Mouse (Mus musculus): ENCODE measurements around the gene Abi1. TPM values are rescaled to one million over a fixed set of nuclear protein-coding genes. Genes with fewer than 3 reads are reported as not detected.

The Abi1 gene
- polyA plus RNA-seq, 1 experiment, result 118 TPM

DNA sequence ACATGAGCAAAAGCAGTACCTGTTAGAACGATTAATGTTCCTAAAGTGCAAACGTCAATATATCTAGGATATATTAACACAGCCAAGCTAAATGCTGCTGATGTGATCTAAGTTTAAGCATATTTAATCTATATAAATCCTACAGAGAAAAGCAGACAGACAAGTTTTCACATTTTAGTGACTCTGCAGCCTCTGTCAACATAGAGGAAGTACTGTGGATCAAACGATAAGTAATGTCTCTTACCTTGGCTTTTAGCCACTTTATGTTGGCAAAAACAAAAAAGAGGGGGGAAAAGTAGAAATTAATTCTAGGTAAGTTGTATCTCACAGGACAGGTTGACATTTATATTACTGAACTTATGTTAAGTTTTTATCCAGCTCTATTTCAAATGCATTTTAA lies 77.1 kb downstream of the Abi1 start:
- Histone ChIP-seq H3K4me1 (ENCODE audit: control insufficient read depth, insufficient read depth, insufficient read length, low read length) (no peaks in the 10 kb centered on the region), H3K4me3 (ENCODE audit: low read depth, low read length) (no peak overlapping the region), H3K36me3 (ENCODE audit: control insufficient read depth, insufficient read depth, low read length) (peaks cover 8% of the 10 kb centered on the region; the same call in 1 of the 2 replicates), H3K27ac (ENCODE audit: insufficient read depth, low read depth, low read length) (no peak overlapping the region), H3K27me3 (ENCODE audit: control insufficient read depth, insufficient read depth, low read length) (no peaks in the 10 kb centered on the region)
- TF ChIP-seq CTCF (IDR thresholded peaks at IDR 0.05; ENCODE audit: extremely low read depth, insufficient read length, insufficient replicate concordance, low read depth, low read length) (no peak), POLR2A (IDR thresholded peaks at IDR 0.05; ENCODE audit: low read depth, low read length) (no peak)
- WGBS, result 58% methylated on average over 3 of the region's 3 CpGs

DNA sequence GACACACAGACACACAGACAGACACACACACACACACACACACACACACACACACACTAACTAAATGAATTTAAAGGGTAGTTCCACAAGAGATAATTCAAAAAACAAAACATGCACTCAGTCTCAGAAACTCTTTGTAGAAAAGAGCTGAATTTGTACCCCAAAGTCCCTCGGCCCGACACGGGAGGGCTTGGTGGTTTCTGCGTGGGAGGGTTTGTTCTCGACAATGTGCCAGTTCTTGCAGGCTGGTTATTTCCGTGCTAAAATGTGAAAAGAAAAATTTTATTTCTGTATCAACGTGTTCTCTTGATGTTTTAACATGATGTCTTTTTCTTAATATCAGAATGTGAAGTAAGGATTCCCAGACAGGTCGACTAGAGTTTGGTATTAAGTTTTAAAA lies 77.8 kb downstream of the Abi1 start:
- peaks cover 10% of the 10 kb centered on the region; the same call in 1 of the 2 replicates for H3K36me3 ChIP-seq (ENCODE audit: control insufficient read depth, insufficient read depth, low read length)
- WGBS, result 90% methylated on average over 8 of the region's 8 CpGs
- TF ChIP-seq CTCF (IDR thresholded peaks at IDR 0.05; ENCODE audit: extremely low read depth, insufficient read length, insufficient replicate concordance, low read depth, low read length) (no peak), POLR2A (IDR thresholded peaks at IDR 0.05; ENCODE audit: low read depth, low read length) (no peak)

DNA sequence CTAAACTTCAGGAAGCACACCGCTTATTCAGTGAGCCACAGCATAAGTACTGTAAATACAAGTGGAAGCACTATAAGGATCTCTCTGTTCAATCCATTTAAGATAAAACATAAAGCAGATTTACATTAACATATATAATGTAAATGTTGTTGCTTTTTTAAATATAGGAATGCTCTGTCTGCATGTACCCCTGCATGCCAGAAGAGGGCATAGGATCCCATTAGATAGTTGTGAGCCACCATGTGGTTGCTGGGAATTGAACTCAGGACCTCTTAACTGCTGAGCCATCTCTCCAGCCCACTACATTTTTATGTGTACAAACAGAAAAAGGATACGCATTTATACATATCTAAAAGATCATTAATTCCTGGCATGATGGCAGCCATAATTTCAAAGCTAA lies 78.4 kb downstream of the Abi1 start:
- no peak for TF ChIP-seq CTCF (IDR thresholded peaks at IDR 0.05; ENCODE audit: extremely low read depth, insufficient read length, insufficient replicate concordance, low read depth, low read length)
- TF ChIP-seq POLR2A (IDR thresholded peaks at IDR 0.05; ENCODE audit: low read depth, low read length), result no peak
- H3K4me3 ChIP-seq (ENCODE audit: low read depth, low read length), result no peak overlapping the region
- H3K4me1 ChIP-seq (ENCODE audit: control insufficient read depth, insufficient read depth, insufficient read length, low read length), result no peaks in the 10 kb centered on the region
- no peak overlapping the region for H3K27ac ChIP-seq (ENCODE audit: insufficient read depth, low read depth, low read length)
- H3K27me3 ChIP-seq (ENCODE audit: control insufficient read depth, insufficient read depth, low read length), result no peaks in the 10 kb centered on the region
- H3K36me3 ChIP-seq (ENCODE audit: control insufficient read depth, insufficient read depth, low read length), result peaks cover 11% of the 10 kb centered on the region
- WGBS, result 94% methylated on average over 2 of the region's 2 CpGs

More for the DNA sequence above, 77.8 kb downstream of the Abi1 start:
- Histone ChIP-seq H3K4me1 (ENCODE audit: control insufficient read depth, insufficient read depth, insufficient read length, low read length) (no peaks in the 10 kb centered on the region), H3K27ac (ENCODE audit: insufficient read depth, low read depth, low read length) (no peak overlapping the region), H3K27me3 (ENCODE audit: control insufficient read depth, insufficient read depth, low read length) (no peaks in the 10 kb centered on the region), H3K4me3 (ENCODE audit: low read depth, low read length) (no peak overlapping the region)

DNA sequence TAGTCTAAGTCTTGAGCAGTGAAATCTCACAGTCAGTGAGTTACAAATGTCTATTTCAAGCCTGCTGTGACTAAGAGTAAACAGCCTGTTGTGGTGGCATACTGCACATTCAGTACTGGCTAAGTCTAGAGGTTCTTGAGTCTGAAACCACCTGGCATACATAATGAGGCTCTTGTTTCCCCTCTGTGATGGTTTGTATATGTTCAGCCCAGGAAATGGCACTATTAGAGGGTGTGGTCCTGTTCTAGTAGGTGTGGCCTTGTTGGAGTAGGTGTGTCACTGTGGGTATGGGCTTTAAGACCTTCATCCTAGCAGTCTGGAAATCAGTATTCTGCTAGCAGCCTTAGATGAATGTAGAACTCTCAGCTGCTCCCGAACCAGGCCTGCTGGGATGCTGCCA lies 82.6 kb downstream of the Abi1 start:
- no peak overlapping the region for H3K4me3 ChIP-seq (ENCODE audit: low read depth, low read length)
- no peaks in the 10 kb centered on the region for H3K4me1 ChIP-seq (ENCODE audit: control insufficient read depth, insufficient read depth, insufficient read length, low read length)
- 82% methylated on average over 1 of the region's 1 CpGs for WGBS
- no peak overlapping the region for H3K27ac ChIP-seq (ENCODE audit: insufficient read depth, low read depth, low read length)
- H3K27me3 ChIP-seq (ENCODE audit: control insufficient read depth, insufficient read depth, low read length), result no peaks in the 10 kb centered on the region
- no peak for TF ChIP-seq POLR2A (IDR thresholded peaks at IDR 0.05; ENCODE audit: low read depth, low read length)
- H3K36me3 ChIP-seq (ENCODE audit: control insufficient read depth, insufficient read depth, low read length), result peaks cover 15% of the 10 kb centered on the region

DNA sequence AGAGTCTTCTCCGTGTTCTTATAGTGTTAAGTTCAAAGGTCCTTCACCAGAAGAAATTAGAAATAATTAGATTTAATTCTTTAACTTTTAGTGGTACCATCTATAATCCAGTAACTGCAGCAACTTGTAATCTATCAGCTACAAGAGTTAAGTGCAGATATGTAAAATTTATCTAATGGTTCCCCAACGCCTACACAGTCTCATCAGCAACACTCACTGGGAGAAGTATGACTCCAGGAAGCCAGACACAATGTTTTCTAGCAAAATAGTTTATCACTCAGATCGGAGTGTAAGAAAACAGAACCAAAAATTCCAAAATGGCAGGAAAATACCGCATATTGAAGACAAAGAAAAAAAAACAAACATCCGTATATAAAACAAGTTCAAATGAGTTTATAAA lies 84.1 kb downstream of the Abi1 start:
- 92% methylated on average over 5 of the region's 5 CpGs for WGBS
- Histone ChIP-seq H3K4me3 (ENCODE audit: low read depth, low read length) (no peak overlapping the region), H3K27me3 (ENCODE audit: control insufficient read depth, insufficient read depth, low read length) (no peaks in the 10 kb centered on the region), H3K27ac (ENCODE audit: insufficient read depth, low read depth, low read length) (no peak overlapping the region), H3K36me3 (ENCODE audit: control insufficient read depth, insufficient read depth, low read length) (peaks cover 14% of the 10 kb centered on the region), H3K4me1 (ENCODE audit: control insufficient read depth, insufficient read depth, insufficient read length, low read length) (no peaks in the 10 kb centered on the region)
- TF ChIP-seq POLR2A (IDR thresholded peaks at IDR 0.05; ENCODE audit: low read depth, low read length), result no peak

DNA sequence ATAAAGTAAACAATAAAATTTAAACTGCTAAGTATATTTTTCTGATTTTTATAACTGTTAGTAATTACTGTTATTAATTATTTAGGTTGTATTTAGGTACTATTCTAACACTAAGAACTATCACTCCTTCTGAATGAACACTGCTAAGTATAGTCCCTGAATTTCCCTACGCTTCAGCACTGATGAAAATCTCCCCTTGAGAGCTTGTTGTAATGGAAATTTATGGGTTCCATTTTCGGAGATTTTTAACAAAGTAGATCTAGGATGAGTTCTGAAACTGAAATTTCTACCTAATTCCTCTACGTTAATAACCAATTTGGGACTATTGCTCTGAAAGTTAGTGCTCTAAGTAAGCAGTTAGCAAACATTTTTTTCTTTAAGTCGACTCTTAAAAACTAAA lies 85.8 kb downstream of the Abi1 start:
- TF ChIP-seq POLR2A (IDR thresholded peaks at IDR 0.05; ENCODE audit: low read depth, low read length) (no peak), CTCF (IDR thresholded peaks at IDR 0.05; ENCODE audit: extremely low read depth, insufficient read length, insufficient replicate concordance, low read depth, low read length) (no peak)
- Histone ChIP-seq H3K36me3 (ENCODE audit: control insufficient read depth, insufficient read depth, low read length) (peaks cover 15% of the 10 kb centered on the region), H3K4me3 (ENCODE audit: low read depth, low read length) (no peak overlapping the region), H3K4me1 (ENCODE audit: control insufficient read depth, insufficient read depth, insufficient read length, low read length) (no peaks in the 10 kb centered on the region), H3K27ac (ENCODE audit: insufficient read depth, low read depth, low read length) (no peak overlapping the region), H3K27me3 (ENCODE audit: control insufficient read depth, insufficient read depth, low read length) (no peaks in the 10 kb centered on the region)
- WGBS, result 95% methylated on average over 4 of the region's 4 CpGs

DNA sequence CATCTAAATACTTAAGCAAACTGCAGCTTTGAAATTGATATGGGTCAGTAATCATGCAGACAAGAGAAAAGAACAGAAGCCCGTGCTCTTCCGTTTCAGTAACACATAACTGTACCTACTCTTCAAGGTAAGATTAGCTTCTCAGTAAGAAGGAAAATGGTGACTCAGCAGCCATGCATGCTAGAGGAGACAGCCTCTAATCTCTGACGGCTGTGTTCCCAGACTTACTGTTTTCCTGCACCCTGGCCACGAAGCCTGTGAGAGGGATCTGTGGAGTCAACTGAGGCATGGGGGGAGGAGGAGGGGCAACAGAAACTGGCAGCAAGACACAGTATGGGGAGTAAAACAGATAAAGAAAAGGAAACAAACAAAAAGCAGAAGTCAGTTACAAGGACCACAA lies 90.1 kb downstream of the Abi1 start:
- Histone ChIP-seq H3K27ac (ENCODE audit: insufficient read depth, low read depth, low read length) (no peak overlapping the region), H3K4me3 (ENCODE audit: low read depth, low read length) (no peak overlapping the region), H3K27me3 (ENCODE audit: control insufficient read depth, insufficient read depth, low read length) (no peaks in the 10 kb centered on the region), H3K4me1 (ENCODE audit: control insufficient read depth, insufficient read depth, insufficient read length, low read length) (no peaks in the 10 kb centered on the region), H3K36me3 (ENCODE audit: control insufficient read depth, insufficient read depth, low read length) (peaks cover 25% of the 10 kb centered on the region)
- TF ChIP-seq CTCF (IDR thresholded peaks at IDR 0.05; ENCODE audit: extremely low read depth, insufficient read length, insufficient replicate concordance, low read depth, low read length), result no peak
- no peak for TF ChIP-seq POLR2A (IDR thresholded peaks at IDR 0.05; ENCODE audit: low read depth, low read length)
- WGBS, result 64% methylated on average over 4 of the region's 4 CpGs

DNA sequence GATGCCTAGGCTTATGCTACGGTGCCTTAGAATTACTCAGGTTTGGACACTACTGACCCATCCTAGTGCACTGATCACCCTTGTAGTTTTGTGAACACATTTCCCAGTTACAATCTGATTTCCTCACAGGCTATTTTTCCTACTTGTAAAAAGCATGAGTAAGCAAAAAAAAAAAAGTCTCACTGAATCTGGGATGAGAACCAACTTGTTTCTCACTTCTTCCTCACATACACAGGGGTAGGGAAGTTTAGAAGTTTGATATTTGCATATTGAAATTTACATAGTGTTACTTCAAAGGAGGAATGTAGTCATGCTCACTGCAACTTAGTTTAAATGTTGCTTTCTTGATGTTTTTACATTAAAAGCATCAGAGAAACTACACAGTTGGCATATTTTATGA lies 106.5 kb downstream of the Abi1 start:
- TF ChIP-seq POLR2A (IDR thresholded peaks at IDR 0.05; ENCODE audit: low read depth, low read length) (no peak), CTCF (IDR thresholded peaks at IDR 0.05; ENCODE audit: extremely low read depth, insufficient read length, insufficient replicate concordance, low read depth, low read length) (no peak)
- H3K4me3 ChIP-seq (ENCODE audit: low read depth, low read length), result no peak overlapping the region
- WGBS, result 90% methylated on average over 1 of the region's 1 CpGs
- no peaks in the 10 kb centered on the region for H3K27me3 ChIP-seq (ENCODE audit: control insufficient read depth, insufficient read depth, low read length)
- H3K27ac ChIP-seq (ENCODE audit: insufficient read depth, low read depth, low read length), result no peak overlapping the region
- peaks cover 40% of the 10 kb centered on the region for H3K36me3 ChIP-seq (ENCODE audit: control insufficient read depth, insufficient read depth, low read length)
- H3K4me1 ChIP-seq (ENCODE audit: control insufficient read depth, insufficient read depth, insufficient read length, low read length), result no peaks in the 10 kb centered on the region
